Mouse (Mus musculus): ENCODE results near the gene Grm5.

Gene Grm5

DNA sequence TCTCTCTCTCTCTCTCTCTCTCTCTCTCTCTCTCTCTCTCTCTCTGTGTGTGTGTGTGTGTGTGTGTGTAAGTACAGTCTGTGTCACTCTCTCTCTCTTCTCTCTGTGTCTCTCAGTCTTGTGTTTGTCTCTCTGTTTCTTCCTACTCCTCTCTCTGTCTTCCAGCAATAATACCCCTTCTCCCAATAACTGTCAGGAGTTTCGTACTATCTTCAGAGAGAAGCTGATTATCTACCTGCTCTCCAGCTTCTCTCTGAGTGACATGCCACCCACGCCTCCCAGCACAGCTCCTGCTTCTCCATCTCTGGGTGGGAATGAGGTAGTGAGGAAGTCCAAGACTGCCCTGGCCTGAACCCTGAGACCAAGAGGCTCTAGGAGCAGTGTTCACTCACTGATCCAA is at the start of gene Grm5:
Gene Grm5, plus strand, starts transcription at position 301 of the 400 bp plus-strand sequence.
- DNase-seq: no peak

DNA sequence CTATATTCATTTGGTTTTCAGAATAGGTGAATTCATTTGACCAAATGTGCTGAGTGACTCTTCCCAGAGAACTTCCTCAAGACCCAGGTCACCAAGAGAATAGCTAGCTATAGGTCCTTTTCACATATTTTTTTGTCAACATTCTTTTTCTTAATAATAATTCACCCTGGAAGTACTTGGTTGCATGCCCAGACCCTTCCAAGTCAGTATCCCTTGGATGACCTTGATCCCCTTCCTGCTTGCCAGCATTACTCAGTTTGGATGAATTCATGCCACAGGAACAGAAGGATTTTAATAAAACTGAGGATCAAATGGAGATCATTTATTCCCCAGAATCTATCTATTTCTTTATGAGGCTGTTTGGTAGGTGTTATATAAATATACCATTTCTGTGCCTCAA is 44.9 kb upstream of the Grm5 start:
- DNase-seq: no peak

DNA sequence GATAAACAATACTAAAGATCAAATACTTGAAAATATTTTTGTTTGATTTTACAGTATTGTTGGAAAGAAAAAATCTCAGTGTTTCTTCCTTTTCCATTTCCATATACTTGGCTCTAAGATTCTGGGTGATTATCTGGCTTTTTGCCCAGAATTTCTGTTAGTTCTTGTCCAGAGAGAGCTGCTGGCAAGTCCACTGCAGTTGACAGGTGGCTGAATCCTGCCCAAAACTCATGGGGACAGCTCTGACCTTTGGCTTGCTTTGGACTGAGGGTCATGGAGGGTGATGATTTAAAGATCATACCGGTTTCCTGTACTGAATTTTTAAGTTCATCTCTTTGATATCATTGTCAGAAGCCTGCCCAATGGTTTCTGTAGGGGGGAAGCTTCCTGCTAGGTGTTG is 18.7 kb upstream of the Grm5 start:
- no peak for DNase-seq

DNA sequence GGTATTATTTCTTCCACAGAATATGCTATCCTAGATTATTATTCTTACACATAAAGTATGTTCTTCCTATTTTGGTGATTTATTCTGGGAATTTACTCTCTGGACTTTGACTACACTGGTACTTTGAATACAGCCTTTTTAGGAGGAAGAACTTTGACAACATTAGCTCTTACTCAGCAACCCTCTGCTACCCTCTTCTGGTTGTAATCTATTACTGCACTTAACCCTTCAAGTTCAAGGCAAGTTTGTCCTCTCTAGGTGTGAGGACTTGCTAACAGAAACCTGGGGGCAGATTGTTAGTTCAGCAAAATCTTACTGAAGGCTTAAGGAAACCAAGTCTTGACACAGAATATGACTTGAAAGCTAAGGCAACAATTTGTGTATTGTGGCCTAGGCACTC is 17.5 kb upstream of the Grm5 start:
- DNase-seq: no peak

DNA sequence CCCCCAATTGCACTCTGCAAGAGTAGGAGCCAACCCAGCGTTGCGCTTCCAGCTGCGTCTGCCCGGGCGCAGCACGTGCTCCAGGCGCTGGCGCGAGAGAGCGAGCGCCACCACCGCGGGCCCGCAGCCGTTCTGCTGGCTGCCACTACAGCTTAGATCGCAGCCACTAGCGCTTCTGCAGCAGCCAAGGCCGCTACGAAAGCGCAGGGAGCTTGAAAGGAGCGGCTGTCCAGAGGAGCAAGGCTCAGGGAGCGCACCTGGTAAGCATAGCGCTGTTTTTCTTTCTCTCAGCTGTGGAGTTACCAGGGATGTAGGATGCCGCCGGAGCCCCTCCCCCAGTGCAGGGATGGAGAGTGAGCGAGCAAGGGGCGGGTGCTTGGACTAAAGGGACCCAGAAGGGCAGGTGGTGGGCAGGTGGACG is 323 bp downstream of the Grm5 start:
- peak; percentile 73 for DNase-seq

DNA sequence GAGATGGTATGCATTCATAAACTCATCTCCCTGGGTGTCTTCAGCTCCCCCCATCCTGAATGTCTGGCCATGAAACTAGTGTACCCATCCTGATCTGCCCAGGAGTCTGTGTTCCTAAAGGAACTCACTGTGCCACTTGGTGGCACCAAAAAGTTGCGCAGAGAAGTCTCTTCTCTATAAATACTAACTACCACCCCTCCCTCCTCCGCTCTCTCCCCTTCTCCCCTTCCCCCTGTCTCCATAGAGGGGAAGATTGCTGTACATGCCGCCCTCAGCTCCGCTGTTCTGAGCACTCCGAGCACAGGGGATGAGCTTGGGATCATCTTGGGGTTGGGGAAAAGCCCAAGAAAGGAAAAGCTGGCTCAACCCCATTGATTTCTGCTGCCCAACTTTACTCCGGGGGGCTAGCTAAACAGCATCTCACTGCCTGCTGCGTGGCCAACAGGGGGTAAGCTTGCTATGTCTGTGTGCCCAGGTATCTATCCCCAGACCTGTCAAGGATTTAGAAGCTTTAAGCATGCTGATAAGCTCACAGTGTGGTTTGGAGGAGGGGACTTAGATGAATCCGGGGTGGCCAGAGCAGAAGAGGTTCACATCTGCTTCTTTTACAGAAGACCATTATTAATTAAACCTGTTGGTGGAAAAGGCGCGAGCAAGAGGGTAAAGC is 2.4 kb downstream of the Grm5 start:
- DNase-seq: peak; percentile 46

DNA sequence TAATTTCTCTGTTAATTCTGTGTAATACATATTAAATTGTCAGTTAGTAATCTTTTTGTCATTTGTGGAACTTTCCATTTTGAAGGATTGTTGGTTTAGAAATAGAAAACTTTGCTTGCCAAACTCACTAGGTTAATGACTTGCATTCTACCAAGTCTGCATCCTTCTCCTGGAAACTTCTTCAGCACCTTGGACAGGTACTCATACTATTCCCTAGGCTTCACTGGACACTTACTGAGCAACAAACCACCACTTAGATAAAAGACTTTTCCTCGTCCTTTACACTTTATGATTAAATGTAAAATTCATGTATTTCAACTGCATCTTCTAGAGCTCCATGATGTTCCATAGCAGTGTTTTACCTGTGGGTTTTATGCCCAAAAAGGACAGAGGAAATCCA is 4.0 kb downstream of the Grm5 start:
- no peak for DNase-seq

DNA sequence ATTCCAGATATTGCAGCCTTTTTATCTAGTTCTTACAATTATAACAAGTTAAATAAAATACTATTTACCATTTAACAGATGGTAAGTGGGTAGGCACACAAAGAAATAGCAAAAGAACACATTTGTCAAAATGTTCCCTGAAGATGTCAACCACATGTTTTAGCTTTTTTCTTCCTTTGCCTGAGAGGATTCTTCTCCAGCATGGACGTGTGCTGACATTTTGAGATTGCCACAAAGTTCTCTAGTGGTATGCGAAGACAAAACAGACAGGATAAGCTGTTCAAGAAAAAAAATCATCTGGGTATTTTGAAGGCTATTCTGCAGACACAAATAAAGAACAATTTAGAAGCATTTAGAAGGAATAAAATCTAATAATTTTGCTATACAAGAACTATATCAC is 42.3 kb downstream of the Grm5 start:
- DNase-seq: no peak

DNA sequence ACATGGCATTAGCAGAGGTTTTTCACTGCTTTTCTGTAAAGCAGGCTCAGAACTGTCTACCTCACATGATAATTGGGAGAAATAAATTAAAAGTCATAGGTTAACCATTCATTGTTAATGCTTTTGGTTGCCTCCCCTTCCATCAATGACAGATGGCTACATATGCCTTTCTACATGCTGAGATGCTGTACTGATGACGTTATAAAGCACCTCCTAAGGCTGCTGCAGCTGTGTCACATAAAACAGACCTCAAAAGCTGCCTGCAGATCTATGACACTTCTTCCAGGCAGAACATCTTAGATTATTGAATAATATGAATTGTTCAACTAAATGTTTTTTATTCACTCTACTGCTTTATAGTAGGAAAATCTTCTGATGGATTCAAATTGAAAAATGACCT is 51.6 kb downstream of the Grm5 start:
- no peak for DNase-seq

DNA sequence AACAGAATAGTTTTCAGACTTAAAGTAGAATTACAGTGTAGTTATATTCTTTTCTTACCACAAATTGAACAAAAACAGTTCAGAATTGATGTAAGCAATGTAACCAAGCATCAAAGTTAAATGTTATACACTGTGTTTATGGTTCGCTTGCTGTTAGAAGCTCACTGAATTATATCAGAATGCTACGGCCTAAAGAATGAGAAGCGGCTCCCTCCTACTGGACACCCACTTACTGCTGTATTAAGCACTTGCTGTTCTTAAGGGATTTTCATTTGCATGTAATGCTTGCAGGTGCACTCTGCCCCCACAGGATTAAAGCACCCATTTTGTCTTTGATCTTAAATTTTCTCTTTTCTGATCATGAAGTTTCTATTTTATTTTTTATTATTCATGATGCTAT is 66.6 kb downstream of the Grm5 start:
- no peak for DNase-seq

DNA sequence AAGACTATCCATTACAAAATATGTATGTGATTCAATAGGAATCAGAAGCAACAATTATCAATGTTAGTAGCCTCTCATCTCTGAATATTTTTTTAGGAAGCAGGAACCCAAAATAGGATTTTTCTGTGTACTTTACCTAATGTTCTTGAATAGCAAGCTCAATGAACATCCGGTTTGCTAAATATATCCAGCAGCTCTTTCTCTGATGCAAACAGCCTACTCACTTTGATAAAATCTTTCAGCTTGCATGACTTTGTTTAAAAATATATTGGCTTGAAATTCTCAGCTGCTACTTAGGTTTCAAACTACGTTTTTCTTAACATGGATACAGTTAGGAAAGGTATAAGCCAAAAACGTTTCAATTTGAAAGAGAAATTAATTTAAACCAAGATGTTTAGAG is 77.8 kb downstream of the Grm5 start:
- DNase-seq: no peak

DNA sequence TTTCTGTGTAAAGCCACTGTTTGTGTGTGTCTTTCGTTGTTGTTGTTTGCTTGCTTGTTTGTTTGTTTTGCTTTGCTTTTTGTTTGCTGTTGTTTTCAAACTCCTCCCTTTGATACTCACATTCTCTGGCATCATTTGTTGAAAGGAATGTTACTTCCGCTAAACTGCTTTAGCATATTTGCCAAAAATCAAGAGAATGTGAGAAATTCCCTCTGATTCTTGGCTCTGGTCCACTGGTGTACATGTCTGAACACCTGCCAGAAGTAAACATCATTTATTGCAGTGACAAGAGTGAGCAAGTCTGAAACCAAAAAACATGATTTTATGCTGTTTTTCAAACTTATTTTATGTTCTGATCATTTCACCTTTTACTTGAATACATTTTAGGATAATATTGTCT is 80.1 kb downstream of the Grm5 start:
- no peak for DNase-seq

DNA sequence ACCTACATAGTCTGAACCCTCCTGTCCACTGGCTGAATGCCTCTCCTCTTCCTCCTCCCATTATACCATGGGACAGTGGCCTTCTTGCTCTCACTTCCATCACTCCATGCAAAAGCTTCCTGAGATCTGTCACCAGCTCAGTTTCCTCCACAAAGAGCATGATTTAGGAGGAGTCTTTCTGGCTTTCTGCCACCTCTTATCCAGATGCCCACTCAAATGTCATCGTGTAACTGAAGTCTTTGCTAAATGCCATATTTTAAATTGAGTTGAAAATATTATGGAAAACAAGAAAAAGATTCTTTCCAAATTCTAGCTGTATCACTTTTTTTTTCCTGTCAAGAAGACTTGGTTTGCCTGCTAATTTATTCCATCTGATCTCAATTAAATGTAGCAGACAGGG is 132.4 kb downstream of the Grm5 start:
- no peak for DNase-seq

DNA sequence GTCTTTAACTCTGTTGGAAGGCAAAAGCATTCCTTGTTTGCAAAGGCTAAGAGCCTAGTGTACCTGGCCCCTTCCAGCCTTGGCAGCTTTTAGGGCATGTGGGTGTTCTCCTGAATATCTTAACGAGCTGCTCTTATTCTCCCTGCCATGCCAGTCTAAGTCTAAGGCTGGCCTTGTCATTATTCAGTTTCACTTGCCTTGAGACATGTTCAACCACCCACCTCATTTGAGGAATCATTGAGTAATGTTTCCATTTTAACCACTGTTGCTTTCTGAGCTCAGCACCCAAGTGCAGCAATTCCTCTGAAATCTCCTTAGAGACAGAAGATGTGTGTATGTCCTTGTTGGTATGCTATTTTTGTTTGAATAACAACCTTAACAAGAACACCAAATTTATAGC is 134.7 kb downstream of the Grm5 start:
- no peak for DNase-seq

DNA sequence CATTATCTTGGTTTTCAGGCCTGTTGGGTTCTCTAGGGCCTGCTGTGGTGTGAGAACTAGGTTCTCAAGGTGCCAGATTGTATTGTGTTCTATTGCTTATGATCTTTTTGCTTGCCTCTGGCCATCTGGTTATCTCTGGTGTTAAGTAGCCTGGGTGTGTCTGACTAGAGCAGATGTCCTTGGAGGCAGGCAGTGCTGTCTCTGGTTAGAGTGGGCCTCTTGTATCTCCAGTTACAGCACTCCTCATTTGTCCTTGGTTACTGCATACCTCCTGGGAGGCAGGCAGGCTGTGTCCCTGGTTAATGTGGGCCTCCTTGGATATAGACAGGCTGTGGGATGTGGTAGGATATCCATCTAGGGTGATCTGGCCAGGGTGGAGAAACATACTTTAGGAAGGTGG is 150.5 kb downstream of the Grm5 start:
- no peak for DNase-seq

DNA sequence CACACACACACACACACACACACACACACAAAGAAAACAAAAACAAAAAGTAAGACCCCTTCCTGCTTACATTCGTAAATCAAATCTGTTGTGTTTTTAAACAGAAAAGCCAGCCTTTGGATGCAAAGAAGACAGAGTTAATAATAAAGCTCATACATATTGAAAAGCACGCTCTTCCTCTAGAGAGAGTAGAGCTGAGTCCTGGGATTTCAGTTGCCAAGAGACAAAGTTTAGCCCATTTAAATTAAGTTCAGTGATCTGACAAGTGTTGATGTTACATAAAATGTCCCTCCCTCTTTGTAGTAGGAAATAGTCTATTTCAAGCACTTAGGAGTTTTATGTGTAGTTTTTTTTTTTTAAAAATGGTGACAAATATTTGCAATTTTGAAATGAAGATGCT is 178.0 kb downstream of the Grm5 start:
- no peak for DNase-seq

DNA sequence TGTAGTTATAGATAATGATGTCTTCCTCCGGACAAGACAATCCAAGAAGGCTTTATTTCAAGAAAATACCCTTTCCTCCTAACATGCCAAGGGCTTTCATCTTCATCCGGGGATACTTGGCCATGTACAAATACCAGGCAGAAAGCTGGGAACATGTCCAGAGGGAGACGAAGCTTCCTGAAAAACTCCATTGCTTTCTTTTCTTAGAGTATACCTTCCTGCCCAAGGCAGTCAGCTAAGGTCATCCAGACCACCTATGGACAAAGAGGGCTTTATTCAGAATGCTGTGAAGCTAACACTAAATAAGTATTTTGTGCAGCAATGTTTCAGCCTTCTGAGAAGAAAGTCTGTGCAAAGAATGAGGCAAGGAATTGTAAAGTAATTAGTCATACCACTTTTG is 178.4 kb downstream of the Grm5 start:
- DNase-seq: no peak

DNA sequence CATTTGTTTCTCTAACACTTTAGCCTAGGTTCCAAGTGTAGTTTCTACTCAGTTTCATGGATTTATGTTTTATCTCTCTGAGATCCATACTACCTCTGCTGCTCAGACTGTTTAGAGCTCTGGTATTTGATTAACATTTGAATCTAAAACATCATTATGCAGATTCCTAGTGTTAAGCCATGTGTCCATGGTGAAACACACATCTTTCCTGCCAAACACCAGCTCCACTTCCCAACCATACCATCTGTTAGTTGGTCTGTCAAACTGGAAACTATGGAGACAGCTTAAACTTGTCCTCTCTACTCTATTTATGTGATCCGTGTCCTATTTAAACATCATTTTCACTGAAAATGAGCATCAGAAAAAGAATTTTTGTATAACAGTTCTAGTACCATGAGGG is 203.6 kb downstream of the Grm5 start:
- no peak for DNase-seq

DNA sequence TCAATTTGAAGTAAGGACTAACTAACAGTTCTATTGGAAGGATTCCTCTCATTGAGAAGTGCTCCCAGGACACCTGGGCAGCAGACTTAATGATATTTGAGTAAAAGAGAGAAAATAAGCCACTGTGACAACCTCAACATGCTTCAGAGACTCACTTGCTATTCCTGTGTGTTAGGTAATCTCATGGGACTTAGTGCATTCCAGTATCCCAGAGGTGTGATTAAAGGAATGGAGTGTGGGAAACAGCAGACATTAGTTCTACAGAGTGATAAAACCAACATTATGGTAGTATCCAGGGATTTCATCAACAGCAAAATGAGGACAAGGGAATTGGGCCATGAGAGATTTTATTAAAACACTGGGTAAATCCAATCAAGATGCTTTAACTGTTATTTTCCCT is 205.0 kb downstream of the Grm5 start:
- DNase-seq: no peak

DNA sequence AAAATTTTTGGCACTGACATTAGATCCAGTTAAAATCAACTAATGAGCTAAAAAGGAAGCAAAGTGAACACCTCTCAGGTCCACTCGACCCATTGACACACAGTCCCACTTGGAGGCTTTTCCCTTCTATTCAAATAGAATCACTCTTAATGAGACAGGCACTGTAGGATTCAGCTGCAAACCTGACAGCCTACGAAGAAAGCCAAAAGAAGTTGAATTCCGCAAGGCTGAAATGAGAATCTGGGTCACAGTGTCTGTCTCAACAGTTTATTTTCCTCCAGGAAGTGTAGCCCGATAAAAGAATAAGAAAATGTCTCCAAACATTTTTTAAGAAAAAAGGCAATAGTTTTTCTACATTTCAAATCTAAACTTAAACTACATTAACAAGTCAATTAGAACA is 209.9 kb downstream of the Grm5 start:
- DNase-seq: no peak

DNA sequence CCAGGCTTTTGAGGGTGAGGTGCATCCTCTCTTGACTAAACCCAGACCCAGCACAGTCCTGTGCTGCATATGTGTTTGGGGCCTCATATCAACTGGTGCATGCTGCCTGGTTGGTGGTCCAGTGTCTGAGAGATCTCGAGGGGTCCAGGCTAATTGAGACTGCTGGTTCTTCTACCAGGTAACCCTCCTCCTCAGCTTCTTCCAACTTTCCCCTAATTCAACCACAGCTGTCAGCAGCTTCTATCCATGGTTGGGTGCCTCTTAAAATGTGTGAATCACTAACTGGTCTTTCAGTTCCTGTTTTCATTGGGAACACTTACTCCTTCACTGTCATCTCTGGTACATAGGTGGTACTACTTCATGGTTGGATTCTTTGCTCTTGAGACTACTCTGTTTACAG is 240.9 kb downstream of the Grm5 start:
- DNase-seq: no peak

DNA sequence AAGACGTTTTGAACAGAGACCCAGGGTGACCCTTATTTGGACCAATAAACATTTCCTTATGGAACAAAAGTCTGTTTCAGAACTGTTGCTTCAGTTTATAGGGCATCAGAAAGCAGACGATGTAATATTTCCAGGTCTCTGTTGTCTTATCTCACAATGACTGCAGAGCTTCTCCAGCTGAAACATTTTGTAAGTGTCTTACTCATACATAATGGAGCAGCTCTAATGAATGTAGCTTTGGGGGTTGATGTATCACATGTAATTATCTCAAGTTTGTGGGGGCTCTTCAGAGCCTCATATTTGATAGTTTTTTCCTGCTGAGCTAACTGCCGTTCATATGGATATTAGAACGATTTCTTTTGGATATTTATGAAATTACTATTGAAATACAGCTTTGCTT is 250.7 kb downstream of the Grm5 start:
- no peak for DNase-seq

DNA sequence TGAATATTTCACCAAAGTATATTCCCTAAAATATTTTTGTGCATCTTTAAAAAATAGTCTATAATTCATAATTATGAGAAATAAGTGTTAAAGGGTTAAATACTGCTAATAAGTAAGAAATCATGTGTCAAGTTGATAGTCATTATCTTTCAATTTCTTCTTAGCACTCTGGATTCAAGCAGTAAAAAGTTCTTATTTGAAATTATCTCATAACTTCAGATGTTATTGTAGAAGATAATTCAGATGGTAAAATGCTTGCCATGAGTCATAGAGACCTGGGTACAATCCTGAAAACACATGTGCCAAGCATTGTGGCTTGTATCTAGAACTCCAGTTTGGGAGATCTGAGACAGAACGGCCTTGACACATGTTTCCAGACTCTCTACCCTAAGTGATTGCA is 254.6 kb downstream of the Grm5 start:
- DNase-seq: no peak

DNA sequence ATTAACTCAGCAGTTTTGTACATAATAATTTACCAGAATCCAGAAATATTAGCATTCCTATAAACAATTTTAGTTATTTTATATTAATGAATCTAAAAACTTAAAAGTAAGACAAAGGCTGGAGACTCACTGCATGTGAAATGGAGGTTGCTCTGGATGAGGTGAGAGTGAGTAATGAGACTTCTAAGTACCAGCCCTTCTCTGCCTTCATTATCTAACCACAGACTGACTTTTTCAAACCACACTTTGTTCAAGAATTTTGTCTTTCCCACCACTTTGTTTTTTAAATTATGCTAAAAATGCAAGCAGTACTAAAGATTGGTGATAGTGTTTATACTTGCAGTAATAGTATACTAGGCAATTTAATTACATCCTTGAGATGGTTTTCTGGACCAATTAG is 259.5 kb downstream of the Grm5 start:
- no peak for DNase-seq

DNA sequence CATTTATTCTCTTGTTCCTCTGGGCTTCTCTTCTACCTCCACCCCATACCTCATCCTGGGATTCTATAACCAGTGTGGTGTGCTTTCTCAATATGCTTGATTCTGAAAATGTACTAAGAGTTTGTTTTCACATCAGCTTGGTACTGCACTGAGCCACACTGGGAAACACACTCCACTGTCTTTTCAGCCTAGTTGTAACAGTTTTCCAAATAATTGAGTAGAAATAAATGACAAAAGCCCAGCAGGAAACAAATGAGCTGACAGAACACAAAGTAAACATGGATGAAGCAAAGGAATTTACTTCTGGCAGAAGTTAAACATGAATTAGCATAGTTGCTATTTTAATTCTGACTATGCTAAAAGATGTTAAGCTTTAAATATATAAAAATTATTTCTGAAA is 262.1 kb downstream of the Grm5 start:
- no peak for DNase-seq

DNA sequence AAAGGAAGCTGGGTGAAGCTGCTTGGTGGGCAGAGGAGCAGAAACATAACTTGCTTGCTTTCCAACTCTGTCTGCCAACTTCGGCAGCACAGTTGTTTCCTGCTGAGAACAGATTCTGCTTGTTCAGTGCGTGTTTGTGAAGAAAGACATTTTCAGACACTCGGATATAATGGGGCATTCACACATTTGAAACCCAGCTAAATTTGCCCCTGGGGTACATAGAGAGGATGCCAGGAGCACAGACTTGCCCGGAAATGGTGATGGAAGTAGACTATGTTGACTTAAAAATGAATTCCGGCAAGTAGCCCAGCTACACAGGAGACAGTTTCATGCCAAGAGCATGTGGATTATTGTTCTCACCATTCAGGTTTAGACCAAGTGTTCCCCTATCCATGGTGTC is 342.0 kb downstream of the Grm5 start:
- peak; percentile 22 for DNase-seq
